Mouse (Mus musculus) heart, embryonic 14.5 days (tissue): ENCODE data around the gene Sbno2. TPM values are rescaled to one million over a fixed set of nuclear protein-coding genes. Genes with fewer than 3 reads are reported as not detected.

ENCODE experiments used
- ATAC-seq: fragments of 200-750 bp; cut with Nextera tagmentation; 2 replicates; pipeline ENCODE4 v1.8.0; 2017; ENCODE audit warnings: low read depth, moderate TSS enrichment; ENCODE audit not compliant: insufficient number of reproducible peaks, insufficient read depth, low FRiP score
- H3K27ac ChIP-seq, 2 experiments: fragments of 200-500 bp in 1 of 2; fragments of 300-500 bp in 1 of 2; sonication (generic) in 1 of 2; replicated peaks in 1 of 2; 2 replicates each; pipeline ENCODE4 v1.5.1; 2012 to 2014; ENCODE audit warnings: low read depth in 2 of 2, low read length in 2 of 2, control low read depth in 1 of 2, mild to moderate bottlenecking in 1 of 2, mixed read lengths in 1 of 2; ENCODE audit not compliant: control insufficient read depth in 1 of 2, insufficient read depth in 1 of 2
- H3K27me3 ChIP-seq: fragments of 300-500 bp; sonication (generic); 2 replicates; pipeline ENCODE4 v1.6.1; 2014; ENCODE audit warnings: mild to moderate bottlenecking, low read length, control low read depth; ENCODE audit not compliant: control insufficient read depth, insufficient read depth
- H3K36me3 ChIP-seq: fragments of 300-500 bp; sonication (generic); 2 replicates; pipeline ENCODE4 v1.6.1; 2014; ENCODE audit warnings: mild to moderate bottlenecking, control low read depth, low read length, mixed read lengths; ENCODE audit not compliant: control insufficient read depth, insufficient read depth
- H3K4me1 ChIP-seq, 2 experiments: fragments of 200-500 bp in 1 of 2; fragments of 300-500 bp in 1 of 2; sonication (generic) in 1 of 2; 2 replicates each; pipeline ENCODE4 v1.6.1; 2012 to 2014; ENCODE audit warnings: low read length in 2 of 2, control low read depth in 1 of 2, mixed read lengths in 1 of 2; ENCODE audit not compliant: control insufficient read depth in 2 of 2, insufficient read depth in 2 of 2
- H3K4me2 ChIP-seq: fragments of 300-500 bp; sonication (generic); 2 replicates; pipeline ENCODE4 v1.6.1; 2014; ENCODE audit warnings: mild to moderate bottlenecking, low read length
- H3K4me3 ChIP-seq, 2 experiments: fragments of 200-500 bp in 1 of 2; fragments of 300-500 bp in 1 of 2; sonication (generic) in 1 of 2; 2 replicates each; pipeline ENCODE4 v1.5.1; 2012 to 2014; ENCODE audit warnings: low read length in 2 of 2, mild to moderate bottlenecking in 2 of 2, control low read depth in 1 of 2, low read depth in 1 of 2, moderate library complexity in 1 of 2; ENCODE audit not compliant: control insufficient read depth in 1 of 2, insufficient read depth in 1 of 2
- H3K9ac ChIP-seq: fragments of 300-500 bp; sonication (generic); 2 replicates; pipeline ENCODE4 v1.6.1; 2014; ENCODE audit warnings: mild to moderate bottlenecking, low read length
- H3K9me3 ChIP-seq: fragments of 300-500 bp; sonication (generic); 2 replicates; pipeline ENCODE4 v1.6.1; 2016; ENCODE audit warnings: low read length, control low read depth; ENCODE audit not compliant: control insufficient read depth
- WGBS: fragments of 180-500 bp; shearing (Covaris S2); extraction: QIAGEN DNeasy Blood & Tissue Kit; methylation state at CpG from one replicate; pipeline ENCODE4 v1.1.7; 2014; 5-methylcytosine and 5-hydroxymethylcytosine counted together
- polyA plus RNA-seq: library from polyadenylated mRNA; unstranded; fragments of >200 nt; fragmentation: Nextera tagmentation; extraction: Ambion mirVana; gene quantifications from 2 replicates; pipeline ENCODE4 v1.2.1, GENCODE M21; 2014

The Sbno2 gene
- polyA plus RNA-seq, 1 experiment from 2014 or later = 9.5 TPM

GRCm38 (mm10) chr10:80136179-80136951 lies 31.0 kb upstream of the Sbno2 start:
- Histone ChIP-seq H3K36me3 (peaks cover 14% of the 10 kb centered on the region), H3K4me3 (peak overlapping the region; percentile 1 to 64), H3K9me3 (0 out of 2 replicates have a peak, but pooled peaks cover 3% of the 10 kb centered on the region), H3K27ac (no peak overlapping the region), H3K9ac (peak overlapping the region; percentile 25; the same call in 1 of the 2 replicates), H3K27me3 (peaks cover 31% of the 10 kb centered on the region), H3K4me1 (peaks cover 18 to 45% of the 10 kb centered on the region in 2 experiments), H3K4me2 (peak overlapping the region; percentile 99)
- no peak for ATAC-seq
- 15% methylated on average over 48 of the region's 49 CpGs for WGBS

- Histone ChIP-seq H3K27me3 (peaks cover 31% of the 10 kb centered on the region), H3K27ac (no peak overlapping the region), H3K4me2 (no peak overlapping the region), H3K4me1 (peaks cover 18 to 45% of the 10 kb centered on the region in 2 experiments), H3K4me3 (no peak overlapping the region), H3K9ac (no peak overlapping the region), H3K9me3 (0 out of 2 replicates have a peak, but pooled peaks cover 3% of the 10 kb centered on the region), H3K36me3 (peaks cover 21% of the 10 kb centered on the region)
- 88% methylated on average over 1 of the region's 1 CpGs for WGBS
- ATAC-seq = no peak
Measured at GRCm38 (mm10) chr10:80135641-80136040, 30.3 kb upstream of the Sbno2 start.

- Histone ChIP-seq H3K36me3 (peaks cover 26% of the 10 kb centered on the region), H3K9me3 (0 out of 2 replicates have a peak, but pooled peaks cover 3% of the 10 kb centered on the region), H3K9ac (no peak overlapping the region), H3K27me3 (peaks cover 31% of the 10 kb centered on the region), H3K4me2 (no peak overlapping the region), H3K4me1 (peaks cover 18 to 45% of the 10 kb centered on the region in 2 experiments), H3K27ac (no peak overlapping the region), H3K4me3 (no peak overlapping the region)
- ATAC-seq = no peak
- 86% methylated on average over 10 of the region's 10 CpGs for WGBS
Measured at GRCm38 (mm10) chr10:80135161-80135560, 29.8 kb upstream of the Sbno2 start.

GRCm38 (mm10) chr10:80134421-80134820 lies 29.1 kb upstream of the Sbno2 start:
- Histone ChIP-seq H3K4me2 (no peak overlapping the region), H3K36me3 (peaks cover 34% of the 10 kb centered on the region), H3K4me3 (no peak overlapping the region), H3K9ac (no peak overlapping the region), H3K27ac (no peak overlapping the region), H3K27me3 (peaks cover 31% of the 10 kb centered on the region), H3K4me1 (peaks cover 18 to 45% of the 10 kb centered on the region in 2 experiments), H3K9me3 (0 out of 2 replicates have a peak, but pooled peaks cover 3% of the 10 kb centered on the region)
- 74% methylated on average over 9 of the region's 9 CpGs for WGBS
- ATAC-seq = no peak

- Histone ChIP-seq H3K4me1 (peaks cover 18 to 37% of the 10 kb centered on the region in 2 experiments), H3K4me2 (no peak overlapping the region), H3K36me3 (peaks cover 44% of the 10 kb centered on the region), H3K27ac (peak overlapping the region in 1 of 2 experiments; percentile 51; a peak in 2 of 4 replicates), H3K9me3 (0 out of 2 replicates have a peak, but pooled peaks cover 3% of the 10 kb centered on the region), H3K27me3 (peaks cover 30% of the 10 kb centered on the region), H3K4me3 (no peak overlapping the region), H3K9ac (0 out of 2 replicates have a peak overlapping the region, but pooled peaks have one; percentile 1)
- WGBS = 54% methylated on average over 8 of the region's 8 CpGs
- ATAC-seq = peak; percentile 11; the same call in 1 of the 2 replicates
Measured at GRCm38 (mm10) chr10:80133226-80133849, 28.0 kb upstream of the Sbno2 start.

- Histone ChIP-seq H3K4me1 (peaks cover 11 to 23% of the 10 kb centered on the region in 2 experiments), H3K27me3 (peaks cover 17% of the 10 kb centered on the region; the same call in 1 of the 2 replicates), H3K4me2 (peak overlapping the region; percentile 41), H3K36me3 (peaks cover 58% of the 10 kb centered on the region), H3K27ac (no peak overlapping the region), H3K4me3 (no peak overlapping the region), H3K9me3 (0 out of 2 replicates have a peak, but pooled peaks cover 3% of the 10 kb centered on the region), H3K9ac (no peak overlapping the region)
- ATAC-seq = no peak
- WGBS = 49% methylated on average over 27 of the region's 27 CpGs
Measured at GRCm38 (mm10) chr10:80131952-80132350, 26.6 kb upstream of the Sbno2 start.

GRCm38 (mm10) chr10:80131316-80131951 lies 26.1 kb upstream of the Sbno2 start:
- Histone ChIP-seq H3K27me3 (peaks cover 12% of the 10 kb centered on the region; the same call in 1 of the 2 replicates), H3K4me2 (peak overlapping the region; percentile 41), H3K27ac (no peak overlapping the region), H3K4me1 (peaks cover 9 to 18% of the 10 kb centered on the region in 2 experiments), H3K9me3 (0 out of 2 replicates have a peak, but pooled peaks cover 3% of the 10 kb centered on the region), H3K9ac (no peak overlapping the region), H3K4me3 (no peak overlapping the region), H3K36me3 (peaks cover 64% of the 10 kb centered on the region)
- ATAC-seq = no peak
- 25% methylated on average over 55 of the region's 55 CpGs for WGBS
